Mouse (Mus musculus) induced T-regulatory cell, adult 2 months (primary cell): ENCODE data around the gene Fopnl.

Experiments used
- DNase-seq: peaks from one replicate; pipeline ENCODE4 v3.0.0-alpha.2; 2012; ENCODE audit warnings: low read depth

Gene Fopnl

DNA sequence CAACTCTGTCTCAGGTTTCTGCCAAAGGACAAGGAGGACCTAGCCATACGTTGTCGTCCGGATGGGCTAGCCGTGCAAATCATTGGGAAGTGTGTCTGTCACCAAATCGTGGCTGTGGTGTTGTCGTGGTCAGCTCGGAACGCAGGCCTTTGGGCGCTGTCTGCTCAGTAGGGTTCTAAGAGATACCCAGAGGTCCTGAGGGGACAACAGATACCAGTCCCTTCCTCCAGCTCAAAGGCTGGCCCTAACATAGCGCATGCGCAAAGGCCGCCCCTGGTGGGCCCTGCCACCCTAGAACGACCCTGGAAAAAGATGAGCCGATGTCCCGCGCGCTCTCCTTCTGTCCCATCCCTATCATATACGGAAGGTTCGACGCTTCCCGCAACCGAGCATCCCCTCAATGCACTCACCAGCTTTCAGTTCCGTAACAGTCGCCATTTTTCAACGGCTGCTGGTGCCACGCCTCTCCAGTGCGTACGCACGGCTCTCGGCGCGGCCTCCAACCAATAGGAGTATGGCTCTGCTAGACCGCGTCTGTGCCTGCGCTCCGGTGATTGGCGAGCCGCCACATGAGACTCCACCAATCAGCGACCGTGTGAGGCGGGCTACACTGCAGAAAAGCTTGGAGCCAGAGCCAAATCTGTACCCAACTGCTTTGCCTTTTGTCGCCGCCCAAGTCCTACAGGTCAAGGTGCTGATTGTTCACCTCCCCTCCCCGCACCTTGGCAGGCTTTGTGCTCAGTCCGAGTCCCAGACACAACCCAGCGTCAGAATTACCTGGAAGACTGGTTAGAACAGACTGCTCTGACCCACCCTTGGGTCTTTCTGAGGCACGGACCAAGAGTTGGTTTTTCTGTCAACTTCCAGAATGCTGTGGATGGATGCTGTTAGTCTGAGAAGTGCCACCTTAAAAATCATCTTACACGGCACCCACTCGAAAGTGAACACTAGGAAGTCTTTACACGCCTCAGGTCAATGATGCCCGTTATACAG, at the start of gene Fopnl:
Gene Fopnl (minus strand): TSS at position 522 of the 993 bp plus-strand sequence.
- DNase-seq = peak; percentile 97

DNA sequence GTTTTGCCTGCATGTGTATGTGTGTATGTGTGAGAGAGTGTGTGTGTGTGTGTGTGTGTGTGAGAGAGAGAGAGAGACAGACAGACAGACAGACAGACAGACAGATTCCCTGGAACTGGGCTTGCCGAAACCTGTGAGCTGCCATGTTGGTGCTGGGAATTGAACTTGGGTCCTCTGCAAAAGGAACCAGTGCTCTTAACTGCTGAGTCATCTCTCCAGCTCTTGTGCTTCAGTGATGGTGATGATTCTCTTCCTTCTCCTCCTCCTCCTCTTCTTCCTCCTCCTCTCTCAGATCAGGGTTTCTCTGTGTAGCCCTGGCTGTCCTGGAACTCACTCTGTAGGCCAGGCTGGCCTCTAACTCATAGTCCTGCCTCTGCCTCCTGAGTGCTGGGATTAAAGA, 48.8 kb upstream of the Fopnl start:
- no peak for DNase-seq

DNA sequence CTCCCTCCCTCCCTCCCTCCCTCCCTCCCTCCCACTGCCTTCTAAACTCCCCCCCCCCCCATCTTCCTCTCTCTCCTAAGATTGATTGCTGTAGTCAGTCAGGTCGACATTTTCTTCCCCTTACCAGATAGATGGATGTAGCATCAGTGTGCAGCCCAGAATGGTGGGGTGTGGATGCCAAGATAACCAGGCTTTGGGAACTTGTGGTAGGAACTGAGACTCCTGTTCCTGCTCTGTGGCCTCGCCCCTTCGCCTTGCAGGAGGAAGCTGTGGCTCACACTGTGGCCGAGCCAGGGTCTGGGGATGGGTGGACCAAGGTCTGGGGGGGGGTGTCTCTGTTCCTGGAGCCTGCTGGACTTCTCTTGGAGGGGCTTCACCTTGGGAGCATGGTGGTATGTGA, 48.3 kb upstream of the Fopnl start:
- no peak for DNase-seq

DNA sequence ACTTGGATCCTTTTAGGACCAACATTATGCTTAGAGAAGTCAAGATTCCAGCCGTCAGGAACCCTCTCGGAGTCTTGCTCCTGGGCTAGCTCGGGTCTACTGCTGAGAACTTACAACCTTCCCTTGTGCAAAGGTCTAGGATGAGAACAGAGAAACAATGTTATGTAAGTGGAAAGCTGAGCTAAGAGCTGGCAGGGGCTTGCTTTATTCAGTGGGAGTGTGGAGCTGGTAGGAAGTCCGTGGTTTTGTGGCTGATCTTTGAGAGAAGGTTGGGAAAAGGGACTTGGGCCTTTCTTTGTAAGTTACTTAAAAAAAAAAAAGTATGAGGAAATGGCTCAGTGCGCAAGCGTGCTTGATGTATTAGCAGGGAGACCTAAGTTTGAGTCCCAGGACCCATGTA, 46.9 kb upstream of the Fopnl start:
- no peak for DNase-seq

DNA sequence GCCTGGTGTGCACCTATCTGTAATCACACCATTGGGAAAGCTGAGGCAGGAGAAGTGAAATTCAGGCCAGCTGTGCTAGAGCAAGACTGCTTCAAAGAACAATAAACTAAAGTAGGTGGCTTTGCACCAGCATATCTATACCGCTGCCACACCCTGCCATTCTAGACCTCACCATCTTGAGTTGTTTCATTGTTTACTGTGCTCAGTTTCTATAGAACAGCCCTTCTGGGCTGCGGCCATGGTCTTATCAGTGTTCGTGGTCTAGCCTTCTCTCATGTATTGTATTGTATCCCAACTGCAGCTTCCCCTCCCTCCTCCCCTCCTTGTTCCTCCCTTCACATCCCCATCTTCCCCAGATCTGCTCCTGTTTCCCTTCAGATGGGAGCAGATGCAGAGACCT, 46.3 kb upstream of the Fopnl start:
- DNase-seq = no peak

DNA sequence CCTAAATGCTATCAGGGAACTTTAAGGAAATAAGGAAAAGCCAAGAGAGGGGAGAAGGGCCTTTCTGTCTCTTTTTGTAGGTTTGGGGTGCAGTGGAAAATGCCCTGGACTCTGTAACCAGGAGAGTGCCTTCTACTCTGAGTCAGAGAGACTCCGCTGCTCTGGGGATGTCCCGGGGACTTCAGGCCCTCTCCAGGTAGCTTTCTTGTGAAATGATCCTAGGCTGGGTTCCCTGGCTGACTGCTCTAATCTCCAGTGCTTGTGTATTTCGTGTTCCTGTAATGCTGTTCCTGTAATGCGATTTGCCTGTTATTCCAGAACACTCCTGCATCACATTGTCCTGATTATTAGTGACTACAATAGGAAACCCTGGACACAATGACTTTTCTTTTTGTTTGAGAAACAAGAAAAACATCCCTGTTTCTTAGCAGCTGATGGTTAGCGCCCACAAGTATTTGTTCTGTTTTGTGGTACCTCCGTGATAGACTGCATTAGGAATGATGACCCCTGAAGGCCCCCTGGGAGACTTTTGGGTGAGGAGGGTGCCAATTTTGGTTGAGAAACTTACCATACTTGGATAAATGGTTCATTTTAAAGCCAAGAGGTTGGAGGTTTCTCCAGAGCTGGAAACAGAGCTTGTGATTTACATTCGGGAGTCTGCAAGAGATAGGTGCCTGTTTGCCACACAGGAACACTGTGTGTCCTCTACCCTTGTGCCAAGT, 45.1 kb upstream of the Fopnl start:
- no peak for DNase-seq

DNA sequence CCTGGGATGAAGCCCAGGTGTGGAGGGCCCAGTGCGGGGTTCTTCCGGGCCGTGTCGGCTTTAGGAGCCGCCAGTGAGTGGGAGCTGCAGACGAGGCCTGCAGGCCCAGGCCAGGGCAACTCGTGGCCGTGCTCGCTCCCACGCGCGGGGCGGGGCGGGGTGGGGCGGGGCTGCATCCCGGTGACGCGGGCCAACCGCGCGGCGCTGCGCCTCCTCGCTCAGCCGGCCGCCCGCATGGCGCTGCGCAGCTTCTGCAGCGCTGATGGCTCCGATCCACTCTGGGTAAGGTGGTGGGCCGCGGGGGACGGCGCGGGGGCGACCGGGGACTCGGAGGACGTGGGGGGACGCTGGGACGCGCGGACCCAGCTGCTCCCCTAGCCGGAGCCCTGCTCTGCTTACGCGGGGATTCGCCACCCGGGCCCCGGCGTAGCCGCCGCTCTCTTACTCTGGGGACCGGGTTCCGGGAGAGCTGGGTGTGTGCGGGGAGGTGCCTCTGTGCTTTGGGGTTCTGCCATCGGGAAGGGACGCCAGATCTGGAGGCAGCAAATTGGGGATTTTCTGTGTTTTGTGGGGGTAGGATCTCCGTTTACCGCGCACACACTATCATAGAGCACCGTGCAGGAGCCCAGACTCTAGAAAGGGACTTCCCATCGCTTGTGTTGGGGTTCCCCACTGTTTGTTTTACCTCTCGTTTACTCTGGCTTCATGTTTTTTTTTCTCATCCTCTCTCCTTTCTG, 44.3 kb upstream of the Fopnl start, which contains the start of gene Abcc1:
Gene Abcc1 (plus strand): TSS at position 197 of the 737 bp plus-strand sequence.
- DNase-seq = peak; percentile 86

DNA sequence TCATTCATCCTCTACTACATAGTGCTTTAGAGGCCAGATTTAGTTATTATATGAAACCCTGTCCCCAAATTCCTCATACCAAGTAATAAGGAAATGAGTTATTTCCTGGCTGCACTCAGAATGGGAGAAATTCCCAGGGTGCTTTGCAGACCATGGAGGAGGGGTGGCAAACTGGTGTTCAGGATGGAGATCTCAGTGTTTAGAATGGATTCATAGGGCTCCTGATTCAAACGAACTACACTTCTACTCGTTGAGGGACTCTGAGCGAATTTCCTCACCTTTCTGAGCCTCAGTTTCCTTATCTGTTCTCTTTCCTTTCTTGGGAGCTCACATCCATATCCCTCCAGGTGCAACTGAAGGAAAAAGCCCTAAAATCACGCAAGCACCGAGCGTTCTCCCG, 43.7 kb upstream of the Fopnl start:
- DNase-seq = no peak

DNA sequence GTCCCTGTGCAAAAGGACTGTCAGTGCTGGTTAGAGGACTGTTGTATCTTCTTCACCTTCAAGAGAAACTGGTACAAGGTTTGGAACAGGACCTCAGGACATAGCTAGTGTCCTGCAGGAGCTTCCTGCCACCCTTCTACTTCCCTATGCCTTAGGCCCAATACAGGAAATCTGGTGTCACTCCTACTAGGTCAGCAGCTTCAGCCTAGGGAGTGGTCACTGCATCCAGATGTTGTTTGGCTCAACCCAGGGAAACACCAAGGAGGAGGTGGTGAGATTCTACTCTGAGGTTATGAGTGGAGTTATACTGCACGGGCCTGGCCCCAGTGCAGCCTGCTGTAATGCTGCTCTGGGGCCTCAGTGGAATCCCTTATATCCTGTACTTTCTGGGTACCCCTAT, 41.3 kb upstream of the Fopnl start:
- no peak for DNase-seq

DNA sequence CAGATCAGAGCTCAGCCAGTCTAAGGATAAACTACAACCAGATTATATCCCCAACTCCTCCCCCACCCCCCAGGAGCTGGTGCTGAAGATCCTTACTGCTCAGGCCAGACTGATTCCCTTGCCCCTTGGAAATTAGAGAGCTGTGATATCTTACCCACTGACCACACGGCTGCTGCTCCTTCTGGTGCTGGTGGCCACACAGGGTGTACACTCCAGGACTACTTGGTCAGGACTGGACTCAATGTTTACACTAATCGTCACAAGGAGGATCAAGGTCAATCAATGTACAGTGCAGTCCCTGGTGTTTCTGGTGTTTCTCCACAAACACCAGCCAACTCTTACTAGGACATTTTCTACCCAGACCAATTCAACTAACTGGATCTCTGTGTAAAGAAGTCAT, 40.7 kb upstream of the Fopnl start:
- no peak for DNase-seq

DNA sequence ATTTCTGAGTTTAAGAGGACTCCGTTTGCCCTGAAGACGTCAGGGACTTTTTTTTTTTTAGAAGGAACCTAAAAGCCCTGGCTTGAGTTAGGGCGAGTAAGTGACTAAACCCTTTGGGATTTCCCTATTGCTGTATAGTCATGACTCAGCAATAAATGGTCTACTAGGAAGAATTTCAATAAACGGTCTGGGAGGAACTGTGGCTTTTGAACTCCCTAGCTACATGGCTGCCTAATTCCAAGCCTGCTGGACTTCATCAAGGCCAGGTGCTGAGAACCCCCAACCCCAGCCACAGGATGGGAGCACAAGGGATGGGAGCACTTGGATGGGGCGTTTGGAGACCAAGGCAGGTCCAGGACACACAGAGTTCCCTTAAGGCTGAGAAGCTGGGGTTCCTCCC, 35.5 kb upstream of the Fopnl start:
- DNase-seq = no peak

DNA sequence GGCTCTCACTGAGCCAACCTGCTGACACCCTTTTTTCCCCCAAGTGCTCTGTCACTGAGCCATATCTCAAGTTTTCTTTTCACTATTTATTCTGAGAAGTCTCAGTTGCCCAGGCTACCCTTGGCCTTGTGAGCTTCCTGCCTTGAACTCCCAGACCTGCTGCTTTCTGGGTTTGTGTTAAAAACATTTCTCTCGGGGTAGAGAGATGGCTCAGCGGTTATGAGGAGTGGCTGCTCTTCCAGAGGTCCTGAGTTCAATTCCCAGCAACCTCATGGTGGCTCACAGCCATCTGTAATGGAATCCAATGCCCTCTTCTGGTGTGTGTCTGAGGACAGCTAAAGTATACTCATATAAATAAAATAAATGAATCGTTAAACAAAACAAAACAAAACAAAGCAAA, 35.0 kb upstream of the Fopnl start:
- no peak for DNase-seq

DNA sequence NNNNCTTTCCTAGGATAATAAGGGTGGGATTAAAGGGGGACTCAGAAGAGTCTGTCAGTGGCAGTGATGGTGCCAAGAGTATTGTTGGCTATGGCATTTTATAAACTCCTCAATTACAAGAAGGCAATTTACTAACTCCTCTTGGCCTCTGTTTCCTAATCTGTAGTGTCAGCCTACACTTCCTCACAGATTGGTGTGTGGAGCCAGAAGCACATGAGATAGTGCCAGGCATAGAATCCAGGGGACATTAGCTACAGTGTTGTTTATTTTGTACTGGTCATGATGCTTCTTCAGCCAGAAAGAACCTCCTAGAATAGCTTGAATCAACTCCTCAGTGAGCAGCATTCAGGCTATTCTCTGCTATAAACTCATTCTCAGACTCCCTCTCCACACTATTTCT, 34.4 kb upstream of the Fopnl start:
- DNase-seq = no peak

DNA sequence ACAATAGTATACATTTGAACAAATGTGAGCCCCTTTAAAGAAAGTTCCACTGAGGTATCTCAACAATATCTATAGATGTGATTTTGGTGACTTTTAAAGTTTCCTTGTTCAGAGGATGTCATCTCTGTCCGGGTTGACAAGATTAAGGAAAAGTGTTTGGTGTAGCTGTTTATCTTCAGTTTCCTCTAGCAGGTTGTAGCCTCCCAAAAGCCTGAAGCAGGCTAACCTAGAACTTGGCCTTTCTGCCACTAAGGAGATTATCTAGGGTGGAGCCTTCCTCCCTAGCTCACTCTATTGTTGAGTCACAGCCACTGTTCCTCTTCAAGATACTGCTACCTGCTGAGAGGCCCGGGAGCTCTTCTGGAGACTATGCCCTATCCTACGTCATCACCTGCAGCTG, 27.8 kb upstream of the Fopnl start:
- DNase-seq = no peak

DNA sequence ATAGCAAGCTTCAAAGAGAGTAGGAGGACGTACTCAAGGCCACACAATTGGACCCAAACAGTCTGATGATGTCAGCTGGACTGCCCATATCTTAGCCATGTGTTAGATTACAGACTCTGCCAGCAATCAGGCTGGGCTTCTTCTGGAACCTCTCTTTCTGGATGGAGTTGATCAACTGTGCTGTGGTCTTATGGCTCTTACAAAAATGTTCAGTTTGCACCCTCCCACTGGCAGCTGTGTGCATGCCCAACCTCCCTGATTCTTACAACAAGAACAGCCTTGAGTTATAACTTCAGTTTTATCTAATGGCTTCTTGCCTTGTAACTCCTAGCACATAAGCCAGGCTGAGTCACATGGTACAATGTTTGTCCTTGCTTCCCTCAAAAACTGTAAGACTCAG, 11.0 kb upstream of the Fopnl start:
- DNase-seq = no peak

DNA sequence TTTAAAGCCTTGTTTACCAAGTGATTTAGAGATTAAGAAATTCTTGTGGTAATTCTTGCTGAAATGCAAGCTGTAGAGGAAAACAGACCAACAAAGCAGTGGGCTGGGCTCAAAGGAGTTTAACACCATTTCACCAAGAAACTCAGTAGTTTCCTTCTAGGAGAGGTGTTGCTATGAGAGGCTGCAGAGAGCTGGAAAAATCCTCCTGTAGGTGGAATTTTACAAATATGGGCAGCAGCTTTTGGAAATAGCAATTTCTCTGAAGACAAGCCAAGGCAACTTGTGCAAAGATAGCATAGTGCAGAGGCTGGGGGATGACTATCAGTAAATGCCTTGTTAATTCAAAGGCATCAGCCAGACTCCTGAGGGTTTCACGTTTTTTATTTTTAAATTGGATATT, 3.3 kb upstream of the Fopnl start:
- no peak for DNase-seq

DNA sequence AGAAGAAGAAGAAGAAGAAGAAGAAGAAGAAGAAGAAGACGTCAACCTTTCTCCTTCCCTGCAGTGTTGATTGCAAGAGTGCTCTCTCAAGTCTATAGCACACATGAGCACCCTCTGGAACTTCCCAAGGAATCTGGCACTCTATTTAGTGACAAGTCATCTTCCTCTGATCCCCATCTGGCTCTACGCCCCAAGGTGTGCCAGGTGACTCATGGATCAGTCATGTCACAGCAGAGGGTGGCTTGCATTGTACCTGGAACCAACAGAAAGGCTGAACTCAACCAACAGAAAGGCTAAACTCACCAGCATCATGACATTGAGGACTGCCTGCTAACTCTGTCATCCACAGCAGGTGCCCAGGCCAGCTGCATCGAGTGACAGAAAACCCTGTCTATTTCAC, 2.5 kb upstream of the Fopnl start:
- no peak for DNase-seq

DNA sequence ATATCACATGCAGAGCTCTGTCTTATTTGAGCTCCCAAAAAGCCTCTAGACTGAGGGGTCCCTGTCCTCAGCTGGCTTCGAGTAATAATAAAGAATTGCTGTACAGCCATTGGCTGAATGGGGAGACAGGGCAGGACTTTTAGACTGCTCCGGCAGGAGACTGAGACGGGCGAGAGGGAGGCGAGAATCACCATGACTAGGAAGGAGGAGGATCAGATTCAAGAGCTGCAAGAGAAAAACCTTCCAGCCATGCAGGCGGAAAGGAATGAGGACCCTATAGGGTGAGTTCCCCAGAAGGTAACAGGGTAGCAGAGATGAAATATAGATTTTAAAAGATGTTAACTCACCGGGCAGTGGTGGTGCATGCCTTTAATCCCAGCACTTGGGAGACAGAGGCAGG, 4.3 kb downstream of the Fopnl start:
- DNase-seq = no peak

DNA sequence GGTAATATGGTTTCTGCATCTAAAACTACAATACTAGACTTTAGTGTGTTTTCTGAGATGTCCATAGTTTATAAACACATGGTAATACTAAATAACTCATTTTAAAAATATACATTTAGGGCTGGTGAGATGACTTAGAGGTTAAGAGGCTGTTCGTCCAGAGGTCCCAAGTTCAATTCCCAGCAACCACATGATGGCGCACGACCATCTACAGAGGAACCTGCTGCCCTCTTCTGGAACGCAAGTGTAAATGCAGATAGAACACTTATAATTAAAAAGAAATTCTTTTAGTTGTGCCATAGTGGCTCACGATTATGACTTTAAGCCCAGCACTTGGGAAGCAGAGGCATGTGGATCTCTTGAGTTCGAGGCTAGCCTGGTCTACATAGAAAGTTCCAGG, 5.8 kb downstream of the Fopnl start:
- peak; percentile 86 for DNase-seq

DNA sequence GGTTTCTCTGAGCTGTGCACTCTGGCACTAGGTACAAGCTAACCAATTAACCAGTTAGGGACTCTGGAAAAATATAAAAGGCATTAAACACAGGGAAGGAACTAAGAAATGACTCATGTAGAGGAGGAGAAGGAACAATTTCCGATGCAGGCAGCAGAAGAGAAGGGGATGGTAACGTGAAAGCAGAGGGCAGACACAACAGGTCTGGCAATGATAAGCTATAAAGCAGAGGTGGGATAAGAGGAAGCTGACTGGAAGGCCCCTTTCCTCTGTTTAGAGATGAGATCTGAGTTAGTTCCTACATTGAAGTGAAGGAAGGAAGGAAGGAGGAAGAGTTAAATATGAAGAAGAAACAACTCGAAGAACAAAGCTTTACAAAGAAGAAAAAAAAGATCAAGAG, 7.4 kb downstream of the Fopnl start:
- no peak for DNase-seq

DNA sequence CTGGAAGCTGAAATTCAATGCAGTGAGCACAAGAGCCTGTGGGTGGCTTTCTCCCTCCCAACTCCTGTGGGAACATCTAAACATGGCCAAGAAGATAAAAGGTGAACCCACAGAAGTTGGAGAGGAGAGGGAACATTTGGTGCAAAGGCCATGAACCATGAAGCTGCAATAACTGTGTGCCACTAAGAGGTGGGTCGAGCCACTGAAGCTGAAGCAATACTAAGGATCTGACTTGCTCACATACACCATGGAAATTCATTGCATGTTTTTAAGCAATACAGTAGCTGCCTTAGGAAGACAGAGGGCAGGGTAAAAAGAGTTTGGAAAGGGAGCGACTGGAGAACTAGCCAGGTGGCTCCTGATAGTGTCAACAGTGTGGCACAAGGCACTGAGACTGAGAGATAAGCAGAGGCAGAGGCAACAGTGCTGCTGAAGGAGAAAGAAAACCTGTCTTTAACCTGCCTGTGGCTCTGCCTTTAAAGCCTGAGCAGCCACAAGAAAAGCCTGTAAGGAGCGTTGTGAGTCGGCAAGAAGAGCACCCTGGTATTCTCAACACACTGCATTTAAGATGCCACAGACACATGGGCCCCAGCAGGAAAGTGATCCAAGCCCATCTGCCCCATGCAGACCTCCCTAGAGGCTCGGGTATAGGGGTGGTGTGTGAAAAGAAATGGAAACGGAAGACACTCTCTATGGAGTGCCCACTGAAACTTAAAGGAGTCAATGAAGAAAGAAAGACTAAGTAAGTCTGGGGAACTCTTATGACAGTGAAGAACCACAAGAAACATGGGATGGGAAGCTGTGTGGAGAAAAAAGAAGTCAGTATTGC, 8.7 kb downstream of the Fopnl start:
- no peak for DNase-seq

DNA sequence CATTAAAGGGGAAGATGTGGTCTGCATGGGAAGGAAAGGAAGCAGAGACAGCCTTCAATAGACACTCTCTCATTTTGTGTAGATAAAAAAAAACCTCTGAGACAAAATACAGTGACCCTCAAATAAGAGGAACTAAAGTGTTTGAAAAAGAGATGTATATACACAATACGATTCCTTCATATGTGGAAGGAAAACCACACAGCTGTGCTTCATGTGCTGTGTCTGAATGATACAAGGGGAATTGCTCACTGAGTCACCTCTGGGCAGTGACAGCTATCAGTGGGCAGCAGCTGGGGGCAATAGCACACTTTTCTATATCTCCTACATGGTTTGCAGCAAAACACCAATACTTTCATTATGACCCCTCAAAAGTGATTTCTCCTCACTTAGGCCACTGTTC, 9.8 kb downstream of the Fopnl start:
- DNase-seq = no peak
